In genomic region chr14:15801477-15802099, GRCm38 (mm10) we compare ENCODE assay signal across 25 mouse cellular contexts.
DNase-seq lines count a peak whose midpoint lies in the region; ATAC-seq and TF ChIP-seq lines count a peak whose summit lies in the region.
"Had no signal": no experiment of that assay in that cellular context is flagged by ENCODE, and none has a peak within 500 bp of the region (broad histone marks: within the 10 kb centered on the region; RNA-seq: fewer than 3 reads in every experiment).

No protein-coding gene starts in this region.

- no peaks in the 10 kb centered on the region for H3K27me3 ChIP-seq in intestine, postnatal 0 days (replicated peaks; ENCODE audit: control insufficient read depth, insufficient read depth, low read length)
- H3K27me3 ChIP-seq: embryonic facial prominence, embryonic 13.5 days; forebrain, embryonic 13.5 days; heart, embryonic 15.5 days; hindbrain, embryonic 15.5 days; neural tube, embryonic 13.5 days had no signal

- DNase-seq in retina, postnatal 1 day: peak; percentile 2
- no peak for DNase-seq in retina, embryonic 14.5 days (ENCODE audit: low spot score)
- DNase-seq in ZHBTc4 (ENCODE audit: low read depth, low spot score): peak; percentile 67
- DNase-seq in left cerebral cortex, postnatal 36 days (ENCODE audit: low spot score in 2 of 2): no peak
- no peak for DNase-seq in ovary, postnatal 14 days (ENCODE audit: low spot score)
- DNase-seq: adrenal gland, adult 8-10 months; cerebellum, adult 2 months; cerebellum, postnatal 36 days; embryo, embryonic 11 days; gastrocnemius, adult 2 months; heart, postnatal 4 days; kidney, adult 18-20 months; kidney, postnatal 10 days; thymus, postnatal 25 days had no signal

- H3K36me3 ChIP-seq in intestine, postnatal 0 days (ENCODE audit: control insufficient read depth, insufficient read depth): no peaks in the 10 kb centered on the region
- H3K36me3 ChIP-seq: embryonic facial prominence, embryonic 13.5 days; heart, embryonic 15.5 days; hindbrain, embryonic 15.5 days; midbrain, embryonic 10.5 days; neural tube, embryonic 13.5 days had no signal

- H3K4me3 ChIP-seq in intestine, postnatal 0 days (ENCODE audit: low read depth, low read length): no peak overlapping the region
- H3K4me3 ChIP-seq: embryonic facial prominence, embryonic 13.5 days; forebrain, embryonic 13.5 days; gastrocnemius, adult 2 months; heart, embryonic 15.5 days; hindbrain, embryonic 15.5 days; midbrain, embryonic 10.5 days; myocyte; neural tube, embryonic 13.5 days had no signal

- H3K9me3 ChIP-seq in intestine, postnatal 0 days (ENCODE audit: control insufficient read depth): no peaks in the 10 kb centered on the region
- H3K9me3 ChIP-seq: embryonic facial prominence, embryonic 13.5 days; forebrain, embryonic 13.5 days; heart, embryonic 15.5 days; hindbrain, embryonic 15.5 days; midbrain, embryonic 10.5 days; neural tube, embryonic 13.5 days had no signal

- intact Hi-C loops in left cerebral cortex, postnatal 36 days (cut with DNase I): no loop called here

- no peak overlapping the region for H3K27ac ChIP-seq in intestine, postnatal 0 days (ENCODE audit: low read depth, low read length)
- H3K27ac ChIP-seq: embryonic facial prominence, embryonic 13.5 days; forebrain, embryonic 13.5 days; gastrocnemius, adult 2 months; heart, embryonic 15.5 days; hindbrain, embryonic 15.5 days; midbrain, embryonic 10.5 days; neural tube, embryonic 13.5 days had no signal

- 49% methylated on average over 5 of the region's 5 CpGs for WGBS in intestine, postnatal 0 days

- H3K4me2 ChIP-seq in intestine, postnatal 0 days (replicated peaks; ENCODE audit: low read depth): no peak overlapping the region
- H3K4me2 ChIP-seq: embryonic facial prominence, embryonic 13.5 days; forebrain, embryonic 13.5 days; heart, embryonic 15.5 days; hindbrain, embryonic 15.5 days; neural tube, embryonic 13.5 days had no signal

- no peak for TF ChIP-seq CTCF in intestine, postnatal 0 days (IDR thresholded peaks at IDR 0.05; ENCODE audit: low read depth)

- ATAC-seq in intestine, postnatal 0 days: peak; percentile 98
- ATAC-seq in erythroblast, adult 5-6 weeks (replicated peaks; ENCODE audit: low FRiP score, poor library complexity, severe bottlenecking): no peak
- ATAC-seq: activated CD4-positive, CD25-positive, alpha-beta regulatory T cell, adult 4 months; forebrain, embryonic 13.5 days; midbrain, embryonic 16.5 days had no signal

- H3K4me1 ChIP-seq in intestine, postnatal 0 days (replicated peaks; ENCODE audit: control insufficient read depth, insufficient read depth, low read length): no peaks in the 10 kb centered on the region
- H3K4me1 ChIP-seq: embryonic facial prominence, embryonic 13.5 days; forebrain, embryonic 13.5 days; heart, embryonic 15.5 days; hindbrain, embryonic 15.5 days; midbrain, embryonic 10.5 days; neural tube, embryonic 13.5 days had no signal

- H3K9ac ChIP-seq in intestine, postnatal 0 days (ENCODE audit: low read depth, low read length): no peak overlapping the region
- H3K9ac ChIP-seq: embryonic facial prominence, embryonic 13.5 days; forebrain, embryonic 13.5 days; heart, embryonic 15.5 days; hindbrain, embryonic 15.5 days; neural tube, embryonic 13.5 days had no signal

Comparison
In these comparisons a context has a peak if more than half of its experiments do, and no peak if none do; other contexts are left out.
1. DNase-seq: peak in retina, postnatal 1 day (single experiment) and ZHBTc4 (single experiment); none in retina, embryonic 14.5 days (single experiment), left cerebral cortex, postnatal 36 days (0 of 2) and ovary, postnatal 14 days (single experiment).